ENCODE assay signal across 8 mouse cellular contexts in genomic region chr4:86750346-86750945, GRCm38 (mm10). TPM values are rescaled to one million over a fixed set of nuclear protein-coding genes. Genes with fewer than 3 reads are reported as not detected.
DNase-seq lines count a peak whose midpoint lies in the region; ATAC-seq and TF ChIP-seq lines count a peak whose summit lies in the region.

No protein-coding gene starts in this region.

- 0 out of 2 replicates have a peak overlapping the region, but pooled peaks have one; percentile 20 for H3K9ac ChIP-seq in intestine, embryonic 14.5 days (ENCODE audit: low read length)
- H3K9ac ChIP-seq in intestine, embryonic 16.5 days (ENCODE audit: low read depth, low read length): no peak overlapping the region
- peak overlapping the region; percentile 7; the same call in 1 of the 2 replicates for H3K9ac ChIP-seq in heart, embryonic 14.5 days (ENCODE audit: low read length)
- 0 out of 2 replicates have a peak overlapping the region, but pooled peaks have one; percentile 16 for H3K9ac ChIP-seq in liver, postnatal 0 days (replicated peaks)

- no peak overlapping the region for H3K4me3 ChIP-seq in intestine, embryonic 14.5 days (ENCODE audit: low read depth, low read length)
- H3K4me3 ChIP-seq in intestine, embryonic 16.5 days (ENCODE audit: low read length): no peak overlapping the region
- peak overlapping the region in 1 of 2 experiments; percentile 83; a peak in 1 of 4 replicates for H3K4me3 ChIP-seq in heart, embryonic 14.5 days (ENCODE audit: control insufficient read depth in 1 of 2, insufficient read depth in 1 of 2, low read depth in 1 of 2, low read length in 2 of 2)
- 0 out of 2 replicates have a peak overlapping the region, but pooled peaks have one; percentile 0 for H3K4me3 ChIP-seq in liver, postnatal 0 days (ENCODE audit: low read depth, low read length)

- TF ChIP-seq EP300 in liver, postnatal 0 days (IDR thresholded peaks at IDR 0.05; ENCODE audit: low read depth): no peak

- no peak overlapping the region for H3K27ac ChIP-seq in intestine, embryonic 14.5 days (ENCODE audit: low read depth)
- H3K27ac ChIP-seq in intestine, embryonic 16.5 days (ENCODE audit: low read length): no peak overlapping the region
- H3K27ac ChIP-seq in heart, embryonic 14.5 days (replicated peaks in 1 of 2; ENCODE audit: control insufficient read depth in 1 of 2, insufficient read depth in 1 of 2, low read depth in 2 of 2, low read length in 2 of 2): no peak overlapping the region
- H3K27ac ChIP-seq in liver, postnatal 0 days (ENCODE audit: low read depth): no peak overlapping the region

- TF ChIP-seq CTCF in liver, postnatal 0 days (IDR thresholded peaks at IDR 0.05; ENCODE audit: low read depth): no peak

- H3K4me1 ChIP-seq in intestine, embryonic 14.5 days (replicated peaks; ENCODE audit: control insufficient read depth, insufficient read depth, low read length): peaks cover 13% of the 10 kb centered on the region
- H3K4me1 ChIP-seq in intestine, embryonic 16.5 days (ENCODE audit: control insufficient read depth, insufficient read depth, low read length): peaks cover 2% of the 10 kb centered on the region; the same call in 1 of the 2 replicates
- H3K4me1 ChIP-seq in heart, embryonic 14.5 days (ENCODE audit: control insufficient read depth in 2 of 2, insufficient read depth in 2 of 2, low read length in 2 of 2): peaks cover 4 to 28% of the 10 kb centered on the region in 2 experiments
- H3K4me1 ChIP-seq in liver, postnatal 0 days (ENCODE audit: insufficient read depth): peaks cover 9% of the 10 kb centered on the region

- H3K4me2 ChIP-seq in intestine, embryonic 14.5 days (ENCODE audit: low read length): peak overlapping the region; percentile 67
- no peak overlapping the region for H3K4me2 ChIP-seq in intestine, embryonic 16.5 days (ENCODE audit: low read depth, low read length)
- peak overlapping the region; percentile 85 for H3K4me2 ChIP-seq in heart, embryonic 14.5 days (ENCODE audit: low read length)
- peak overlapping the region; percentile 91 for H3K4me2 ChIP-seq in liver, postnatal 0 days (ENCODE audit: low read depth, low read length)

- no peak for ATAC-seq in intestine, embryonic 14.5 days (replicated peaks; ENCODE audit: low FRiP score, low TSS enrichment, low read depth)
- no peak for ATAC-seq in intestine, embryonic 16.5 days
- ATAC-seq in heart, embryonic 14.5 days (ENCODE audit: insufficient number of reproducible peaks, insufficient read depth, low FRiP score, low read depth): no peak
- ATAC-seq in liver, postnatal 0 days: no peak
- no peak for ATAC-seq in monocyte, adult 5-6 weeks (replicated peaks; ENCODE audit: insufficient number of reproducible peaks, low FRiP score, low TSS enrichment, poor library complexity, severe bottlenecking)

- 0 out of 2 replicates have a peak, but pooled peaks cover 3% of the 10 kb centered on the region for H3K9me3 ChIP-seq in intestine, embryonic 14.5 days (ENCODE audit: control insufficient read depth, low read length)
- no peaks in the 10 kb centered on the region for H3K9me3 ChIP-seq in intestine, embryonic 16.5 days (ENCODE audit: control insufficient read depth, low read length)
- no peaks in the 10 kb centered on the region for H3K9me3 ChIP-seq in heart, embryonic 14.5 days (ENCODE audit: control insufficient read depth, low read length)
- no peaks in the 10 kb centered on the region for H3K9me3 ChIP-seq in liver, postnatal 0 days (ENCODE audit: low read length)

- DNase-seq in intestine, embryonic 14.5 days (ENCODE audit: low spot score): no peak
- DNase-seq in T-cell, adult 2 months (ENCODE audit: low spot score): peak; percentile 53
- DNase-seq in liver, postnatal 0 days: no peak
- peak; percentile 55 for DNase-seq in thymus, postnatal 4 days
- DNase-seq in kidney, postnatal 25 days: no peak

- H3K36me3 ChIP-seq in intestine, embryonic 14.5 days (ENCODE audit: control insufficient read depth, insufficient read depth, low read length): no peaks in the 10 kb centered on the region
- H3K36me3 ChIP-seq in intestine, embryonic 16.5 days (ENCODE audit: control insufficient read depth, insufficient read depth, low read length): no peaks in the 10 kb centered on the region
- no peaks in the 10 kb centered on the region for H3K36me3 ChIP-seq in heart, embryonic 14.5 days (ENCODE audit: control insufficient read depth, insufficient read depth, low read length)
- H3K36me3 ChIP-seq in liver, postnatal 0 days (replicated peaks; ENCODE audit: insufficient read depth, low read length): no peaks in the 10 kb centered on the region

- no peaks in the 10 kb centered on the region for H3K27me3 ChIP-seq in intestine, embryonic 14.5 days (replicated peaks; ENCODE audit: control insufficient read depth, insufficient read depth, low read length)
- H3K27me3 ChIP-seq in intestine, embryonic 16.5 days (replicated peaks; ENCODE audit: control insufficient read depth, insufficient read depth, low read length): no peaks in the 10 kb centered on the region
- no peaks in the 10 kb centered on the region for H3K27me3 ChIP-seq in heart, embryonic 14.5 days (ENCODE audit: control insufficient read depth, insufficient read depth, low read length)
- no peaks in the 10 kb centered on the region for H3K27me3 ChIP-seq in liver, postnatal 0 days (ENCODE audit: insufficient read depth, low read length)

- WGBS in intestine, embryonic 14.5 days: 64% methylated on average over 10 of the region's 10 CpGs
- 65% methylated on average over 10 of the region's 10 CpGs for WGBS in intestine, embryonic 16.5 days
- 69% methylated on average over 10 of the region's 10 CpGs for WGBS in heart, embryonic 14.5 days
- 45% methylated on average over 10 of the region's 10 CpGs for WGBS in liver, postnatal 0 days (ENCODE audit: insufficient replicate concordance)

RNA-seq across cellular contexts. Expression of gene Dennd4c, which starts 2.1 kb away (rescaled TPM):
- 7.4 and 9.3 TPM in 2 replicates for polyA plus RNA-seq in intestine, embryonic 14.5 days (2014; fragmentation: Nextera tagmentation; extraction: Ambion mirVana)
- polyA plus RNA-seq in intestine, embryonic 16.5 days (2015; fragmentation: Nextera tagmentation; extraction: Ambion mirVana): 2.9 and 3.5 TPM in 2 replicates
- polyA plus RNA-seq in heart, embryonic 14.5 days (2014; fragmentation: Nextera tagmentation; extraction: Ambion mirVana): 7.4 and 9.1 TPM in 2 replicates
- 1.4 and 1.8 TPM in 2 replicates for polyA plus RNA-seq in liver, postnatal 0 days (2015; fragmentation: Nextera tagmentation; extraction: Ambion mirVana)
- 26.9 to 42.6 TPM (median 30.7 TPM) in 3 replicates for total RNA-seq in monocyte, adult 5-6 weeks (2017)

Comparison
In these comparisons a context has a peak if more than half of its experiments do, and no peak if none do; other contexts are left out.
1. DNase-seq: peak in T-cell, adult 2 months (single experiment) and thymus, postnatal 4 days (single experiment); none in intestine, embryonic 14.5 days (single experiment), liver, postnatal 0 days (single experiment) and kidney, postnatal 25 days (0 of 2).